Comparison of ENCODE assay signal across 8 mouse cellular contexts in genomic region chr4:66403116-66403707, GRCm38 (mm10). TPM values are rescaled to one million over a fixed set of nuclear protein-coding genes. Genes with fewer than 3 reads are reported as not detected.
DNase-seq lines count a peak whose midpoint lies in the region; ATAC-seq and TF ChIP-seq lines count a peak whose summit lies in the region.

No protein-coding gene starts in this region.

- DNase-seq in kidney, adult 18-20 months = peak; percentile 4
- DNase-seq in kidney, postnatal 4 days = no peak
- no peak for DNase-seq in frontal cortex, postnatal 36 days (ENCODE audit: low spot score in 2 of 2)
- DNase-seq in left cerebral cortex, postnatal 4 days = no peak
- no peak for DNase-seq in gastrocnemius, postnatal 14 days

- ATAC-seq in hindbrain, embryonic 12.5 days (ENCODE audit: low FRiP score) = peak; percentile 36
- ATAC-seq in midbrain, embryonic 13.5 days = peak; percentile 32

- no peak overlapping the region for H3K27ac ChIP-seq in cortical plate, adult 2 months (ENCODE audit: insufficient read depth, low read length)
- peak overlapping the region; percentile 78; the same call in 1 of the 2 replicates for H3K27ac ChIP-seq in hindbrain, embryonic 12.5 days
- no peak overlapping the region for H3K27ac ChIP-seq in midbrain, embryonic 13.5 days

- H3K4me1 ChIP-seq in cortical plate, adult 2 months (ENCODE audit: control insufficient read depth, insufficient read depth, low read length) = no peaks in the 10 kb centered on the region
- peaks cover 17% of the 10 kb centered on the region for H3K4me1 ChIP-seq in hindbrain, embryonic 12.5 days
- peaks cover 24% of the 10 kb centered on the region for H3K4me1 ChIP-seq in midbrain, embryonic 13.5 days (replicated peaks)

- no peak for TF ChIP-seq CTCF in cortical plate, adult 2 months (IDR thresholded peaks at IDR 0.05; ENCODE audit: extremely low read depth, insufficient read depth, low read length)

- H3K4me3 ChIP-seq in cortical plate, adult 2 months (ENCODE audit: insufficient read depth, low read length) = peak overlapping the region; percentile 90
- peak overlapping the region; percentile 80 for H3K4me3 ChIP-seq in hindbrain, embryonic 12.5 days
- H3K4me3 ChIP-seq in midbrain, embryonic 13.5 days (replicated peaks) = peak overlapping the region; percentile 77

- intact Hi-C loops in left cerebral cortex, postnatal 4 days (cut with DNase I) = loop anchor here (5.0 to 10.0 kb wide), 2 partner anchors 378 to 746 kb away; no protein-coding TSS in a partner anchor
- intact Hi-C loops in gastrocnemius, postnatal 14 days (cut with DNase I; ENCODE audit: low total_unique reads) = no loop called here

- H3K27me3 ChIP-seq in hindbrain, embryonic 12.5 days = peaks cover 23% of the 10 kb centered on the region
- H3K27me3 ChIP-seq in midbrain, embryonic 13.5 days = peaks cover 34% of the 10 kb centered on the region

- no peak for TF ChIP-seq POLR2A in cortical plate, adult 2 months (IDR thresholded peaks at IDR 0.05; ENCODE audit: extremely low read depth, insufficient read depth, low read length)

- WGBS in hindbrain, embryonic 12.5 days = under 1% methylated on average over 22 of the region's 22 CpGs
- under 1% methylated on average over 22 of the region's 22 CpGs for WGBS in midbrain, embryonic 13.5 days

- no peaks in the 10 kb centered on the region for H3K36me3 ChIP-seq in hindbrain, embryonic 12.5 days
- no peaks in the 10 kb centered on the region for H3K36me3 ChIP-seq in midbrain, embryonic 13.5 days

- no peaks in the 10 kb centered on the region for H3K9me3 ChIP-seq in hindbrain, embryonic 12.5 days (replicated peaks)
- no peaks in the 10 kb centered on the region for H3K9me3 ChIP-seq in midbrain, embryonic 13.5 days

- H3K9ac ChIP-seq in hindbrain, embryonic 12.5 days = peak overlapping the region; percentile 84
- peak overlapping the region; percentile 88 for H3K9ac ChIP-seq in midbrain, embryonic 13.5 days (replicated peaks)

- peak overlapping the region; percentile 97 for H3K4me2 ChIP-seq in hindbrain, embryonic 12.5 days (replicated peaks)
- H3K4me2 ChIP-seq in midbrain, embryonic 13.5 days (replicated peaks) = peak overlapping the region; percentile 90

RNA-seq across cellular contexts. Expression of gene Astn2, which starts 1.2 kb away (rescaled TPM):
- polyA plus RNA-seq in cortical plate, adult 2 months (2012; rRNA removed) = 20.9 and 22.1 TPM in 2 replicates
- polyA plus RNA-seq in hindbrain, embryonic 12.5 days (2016; fragmentation: Nextera tagmentation; extraction: Ambion mirVana) = 2.8 and 2.9 TPM in 2 replicates
- polyA plus RNA-seq in midbrain, embryonic 13.5 days (2015; fragmentation: Nextera tagmentation; extraction: Ambion mirVana) = 2.2 and 3.0 TPM in 2 replicates
- total RNA-seq in left cerebral cortex, postnatal 4 days (2021) = 10 to 100 TPM; 23.1 to 25.8 TPM
- 1 to 10 TPM in 1 of 2 experiments, under 1 TPM in 1; 0.78 to 1.6 TPM for total RNA-seq in gastrocnemius, postnatal 14 days (2021)
